Mouse (Mus musculus) large intestine, adult 2 months (tissue): ENCODE measurements around the gene Ctf2. TPM values are rescaled to one million over a fixed set of nuclear protein-coding genes. Genes with fewer than 3 reads are reported as not detected.

Experiments
- polyA plus RNA-seq: library from polyadenylated mRNA; depleted of rRNA; stranded (reverse); fragments of >200 nt; gene quantifications from 2 replicates; pipeline ENCODE4 v1.2.3, GENCODE M21; 2012; rRNA removed

Gene Ctf2
- polyA plus RNA-seq, 1 experiment = not detected

Other genes with a start within 250 kb of the Ctf2 start
- gene Srcap, start 220.2 kb downstream of the Ctf2 start, polyA plus RNA-seq = 6.7 and 14.4 TPM in 2 replicates
- gene Gm42715, start 212.6 kb downstream of the Ctf2 start, polyA plus RNA-seq = 12.6 and 14.7 TPM in 2 replicates
- 2.7 and 3.5 TPM in 2 replicates for gene Tmem265, start 170.8 kb downstream of the Ctf2 start, polyA plus RNA-seq
- 47.2 and 62.7 TPM in 2 replicates for gene Phkg2, start 158.8 kb downstream of the Ctf2 start, polyA plus RNA-seq
- 1.3 and 1.4 TPM in 2 replicates for gene Ccdc189, start 143.6 kb downstream of the Ctf2 start, polyA plus RNA-seq
- gene Rnf40, start 143.4 kb downstream of the Ctf2 start, polyA plus RNA-seq = 23.7 and 30.9 TPM in 2 replicates
- gene Zfp629, start 116.4 kb downstream of the Ctf2 start, polyA plus RNA-seq = 5.3 and 7.6 TPM in 2 replicates
- gene Bcl7c, start 23.2 kb downstream of the Ctf2 start, polyA plus RNA-seq = 17.5 and 21.2 TPM in 2 replicates
- gene Ctf1, start 19.4 kb downstream of the Ctf2 start, polyA plus RNA-seq = 3.0 and 3.4 TPM in 2 replicates
- 28.6 and 34.4 TPM in 2 replicates for gene Fbxl19, start 12.4 kb upstream of the Ctf2 start, polyA plus RNA-seq
- 15.7 and 20.5 TPM in 2 replicates for gene Orai3, start 37.6 kb upstream of the Ctf2 start, polyA plus RNA-seq
- gene Setd1a, start 44.5 kb upstream of the Ctf2 start, polyA plus RNA-seq = 6.7 and 6.8 TPM in 2 replicates
- gene Gm49388, start 53.4 kb upstream of the Ctf2 start, polyA plus RNA-seq = not detected in 2 replicates
- 55.9 and 69.1 TPM in 2 replicates for gene Hsd3b7, start 68.4 kb upstream of the Ctf2 start, polyA plus RNA-seq
- gene Stx4a, start 92.1 kb upstream of the Ctf2 start, polyA plus RNA-seq = 64.0 and 81.2 TPM in 2 replicates
- gene Stx1b, start 92.4 kb upstream of the Ctf2 start, polyA plus RNA-seq = 1.7 and 3.1 TPM in 2 replicates
- 12.8 and 19.5 TPM in 2 replicates for gene Zfp646, start 144.1 kb upstream of the Ctf2 start, polyA plus RNA-seq
- gene Zfp668, start 144.7 kb upstream of the Ctf2 start, polyA plus RNA-seq = 5.4 and 5.9 TPM in 2 replicates
- gene Prss53, start 158.8 kb upstream of the Ctf2 start, polyA plus RNA-seq = 0.80 and 1.1 TPM in 2 replicates
- not detected in 2 replicates for gene Gm21974, start 163.3 kb upstream of the Ctf2 start, polyA plus RNA-seq
- 69.3 and 83.9 TPM in 2 replicates for gene Vkorc1, start 163.5 kb upstream of the Ctf2 start, polyA plus RNA-seq
- gene Bckdk, start 171.9 kb upstream of the Ctf2 start, polyA plus RNA-seq = 82.2 and 87.5 TPM in 2 replicates
- gene Kat8, start 180.3 kb upstream of the Ctf2 start, polyA plus RNA-seq = 14.2 and 14.8 TPM in 2 replicates
- 33.4 and 34.9 TPM in 2 replicates for gene Prss8, start 197.9 kb upstream of the Ctf2 start, polyA plus RNA-seq
- gene Prss36, start 214.6 kb upstream of the Ctf2 start, polyA plus RNA-seq = 3.2 and 4.4 TPM in 2 replicates
- gene Fus, start 235.3 kb upstream of the Ctf2 start, polyA plus RNA-seq = 187 and 218 TPM in 2 replicates